Mouse (Mus musculus) spleen, postnatal 4 days (tissue): ENCODE measurements around the gene Pik3cg.
"Not testable (repeated sequence)": the region's sequence is repeated elsewhere in the genome, so short reads cannot be mapped to it uniquely, and the experiment has no call there.

Experiments
- DNase-seq, 2 experiments: peaks; one replicate each; pipeline ENCODE4 v3.0.0; 2022; ENCODE audit warnings: low spot score in 2 of 2

The Pik3cg gene

DNA sequence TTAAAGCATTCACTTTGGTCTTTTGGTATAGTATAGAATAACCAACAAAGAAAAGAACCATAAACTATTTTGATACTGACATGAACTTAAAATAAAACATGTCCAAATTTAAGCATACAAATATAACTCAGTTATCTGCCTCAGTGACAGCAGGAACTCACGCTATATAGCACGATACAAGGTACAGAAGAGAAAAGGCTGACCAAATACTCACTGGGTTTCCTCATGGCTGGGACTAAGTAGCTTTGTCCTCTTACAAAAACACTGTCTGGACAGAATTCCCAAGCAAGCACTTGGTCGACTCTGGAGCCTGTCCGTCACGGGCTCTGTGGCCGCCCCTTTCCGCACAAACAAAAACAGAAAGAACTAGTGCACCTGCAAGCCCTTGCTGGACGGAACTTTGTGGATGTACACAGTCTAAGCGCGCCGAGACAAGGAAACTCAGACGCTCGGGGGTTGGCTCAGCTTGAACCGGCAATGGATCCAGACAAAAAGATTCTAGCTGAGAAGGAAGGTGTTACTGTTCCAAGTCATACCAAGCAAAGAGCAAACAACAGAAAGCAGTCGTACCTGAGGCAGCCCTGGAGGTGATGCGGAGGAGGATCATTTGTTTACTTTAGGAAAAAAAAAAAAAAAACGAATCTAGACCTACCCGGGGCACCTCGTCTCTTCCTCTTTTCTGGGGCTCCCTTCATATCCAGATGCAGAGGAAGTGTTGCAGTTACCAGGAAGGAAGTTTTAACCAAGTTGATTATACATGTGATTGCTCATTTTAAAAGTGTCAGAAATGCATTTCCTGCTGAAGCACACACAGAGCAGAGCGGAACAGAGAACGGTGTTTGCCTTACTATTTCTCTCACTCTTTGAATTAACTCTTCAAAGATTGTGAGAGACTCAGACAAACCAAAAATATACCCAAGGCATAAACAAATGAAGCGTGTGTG lies at the start of gene Pik3cg:
Gene Pik3cg (minus strand): TSS at position 712 of the 944 bp plus-strand sequence.
- DNase-seq: peak; percentile 44 to 80

DNA sequence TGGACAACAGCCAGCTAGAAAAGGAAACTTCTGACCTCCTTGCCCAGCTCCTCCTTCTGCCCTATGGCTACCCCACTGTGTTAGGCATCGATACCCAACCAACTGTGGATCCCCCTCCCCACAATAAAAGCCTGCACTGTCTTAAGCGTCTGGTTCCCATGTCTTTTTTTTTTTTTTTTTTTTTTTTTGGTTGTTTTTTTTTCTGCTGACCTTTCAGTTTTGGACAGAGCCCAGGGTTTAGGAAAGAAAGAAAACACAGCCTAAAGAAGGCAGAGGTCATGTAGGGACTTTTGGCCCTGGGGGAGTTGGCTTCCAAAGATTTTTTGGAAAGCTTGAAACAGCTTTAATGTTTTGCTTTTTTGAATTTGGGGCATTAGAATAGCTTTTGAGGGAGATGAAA lies 40.0 kb upstream of the Pik3cg start:
- no peak for DNase-seq

DNA sequence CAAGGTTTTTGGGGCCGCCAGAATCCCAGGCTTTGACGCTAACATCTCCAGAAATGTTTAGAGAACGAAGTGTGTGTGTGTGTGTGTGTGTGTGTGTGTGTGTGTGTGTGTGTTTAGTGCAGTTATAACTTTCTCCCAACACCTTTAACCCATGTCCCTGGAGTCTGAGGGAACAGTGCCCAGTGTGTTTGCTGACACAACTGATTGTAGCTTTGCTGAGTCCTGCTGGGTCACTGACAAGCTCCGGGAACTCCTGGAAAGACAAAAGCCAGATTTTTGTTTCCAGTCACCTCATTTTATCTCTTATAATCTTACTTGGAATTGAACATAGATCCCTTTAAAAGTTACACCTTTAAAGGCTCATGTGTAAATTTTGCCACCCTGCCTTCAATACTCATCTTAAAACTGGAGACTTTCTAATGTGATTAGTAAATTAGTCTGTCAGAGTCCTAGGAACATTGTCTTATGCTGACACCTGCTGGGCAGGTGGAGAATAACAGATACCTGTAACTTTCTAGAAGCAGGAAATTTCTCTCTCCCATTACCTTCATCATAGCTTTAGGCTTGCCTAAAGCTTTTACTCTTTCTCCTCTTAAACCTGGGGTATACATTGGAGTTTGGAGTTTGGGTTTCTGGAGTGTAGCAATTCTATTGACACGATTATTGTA lies 37.2 kb upstream of the Pik3cg start:
- peak; percentile 39 to 72 for DNase-seq

DNA sequence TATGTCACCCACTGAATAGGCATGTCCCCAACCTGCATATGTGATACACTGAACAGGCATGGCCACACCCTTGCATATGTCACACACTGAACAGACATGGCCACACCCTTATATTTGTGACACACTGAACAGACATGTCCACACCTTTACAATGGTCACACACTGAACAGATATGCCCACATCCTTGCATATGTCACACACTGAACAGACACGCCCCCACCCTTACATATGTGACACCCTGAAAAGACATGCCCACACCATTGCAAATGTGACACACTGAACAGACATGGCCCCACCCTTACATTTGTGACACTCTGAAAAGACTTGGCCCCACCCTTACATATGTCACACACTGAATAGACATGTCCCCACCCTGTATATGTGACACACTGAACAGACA lies 35.1 kb upstream of the Pik3cg start:
- no peak for DNase-seq

DNA sequence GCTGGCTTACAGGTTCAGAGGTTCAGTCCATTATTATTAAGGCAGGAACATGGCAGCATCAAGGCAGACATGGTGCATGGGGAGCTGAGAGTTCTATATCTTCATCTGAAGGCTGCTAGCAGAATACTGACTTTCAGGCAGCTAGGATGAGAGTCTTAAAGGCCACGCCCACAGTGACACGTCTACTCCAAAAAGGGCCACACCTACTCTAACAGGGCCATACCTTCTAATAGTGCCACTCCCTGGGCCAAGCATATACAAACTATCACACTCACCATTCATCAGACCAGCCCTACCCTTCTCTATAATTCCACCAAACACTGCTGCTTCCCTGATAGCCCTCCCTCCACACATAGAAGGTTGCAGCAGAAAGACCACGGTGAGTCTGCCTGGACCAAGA lies 30.7 kb upstream of the Pik3cg start:
- not testable (repeated sequence) for DNase-seq

DNA sequence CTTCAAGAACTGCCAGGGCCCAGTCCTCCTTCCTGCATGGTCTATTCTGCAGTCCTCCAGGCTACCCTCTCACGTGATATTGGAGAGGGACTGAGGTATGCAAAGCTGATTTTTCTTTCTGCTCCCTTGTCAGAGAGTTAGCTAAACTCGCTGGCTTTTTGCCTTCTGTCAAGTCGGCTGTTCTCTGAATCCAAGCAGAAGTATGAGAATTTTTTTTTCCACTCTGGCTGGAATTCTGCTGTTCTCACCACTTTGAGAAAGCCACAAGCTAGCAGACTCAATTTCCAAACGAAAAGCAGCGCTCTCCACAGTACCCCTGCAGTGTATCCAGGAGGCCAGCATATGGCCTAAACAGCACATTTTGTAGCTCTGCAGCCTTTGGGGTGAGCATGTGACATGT lies 30.0 kb upstream of the Pik3cg start:
- DNase-seq: peak in 1 of 2 experiments; percentile 47

DNA sequence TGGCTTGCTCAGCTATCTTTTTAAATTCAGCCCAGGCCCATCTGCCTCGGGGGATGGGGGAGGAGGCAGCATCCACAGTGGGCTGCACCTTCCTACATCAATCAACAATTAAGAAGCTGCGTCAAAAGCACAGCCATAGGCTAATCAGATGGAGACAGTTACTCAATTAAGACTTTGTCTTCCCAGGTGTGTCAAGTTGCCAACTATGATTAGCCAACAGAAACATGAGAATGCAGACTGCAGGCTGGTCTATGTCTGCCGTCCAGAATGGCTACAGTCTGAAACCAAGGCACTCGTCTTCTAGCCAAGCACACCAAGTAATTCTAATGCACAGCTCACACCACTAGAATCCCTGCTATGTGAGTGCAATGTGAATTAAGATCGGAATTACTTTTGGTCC lies 29.4 kb upstream of the Pik3cg start:
- peak in 1 of 2 experiments; percentile 21 for DNase-seq

DNA sequence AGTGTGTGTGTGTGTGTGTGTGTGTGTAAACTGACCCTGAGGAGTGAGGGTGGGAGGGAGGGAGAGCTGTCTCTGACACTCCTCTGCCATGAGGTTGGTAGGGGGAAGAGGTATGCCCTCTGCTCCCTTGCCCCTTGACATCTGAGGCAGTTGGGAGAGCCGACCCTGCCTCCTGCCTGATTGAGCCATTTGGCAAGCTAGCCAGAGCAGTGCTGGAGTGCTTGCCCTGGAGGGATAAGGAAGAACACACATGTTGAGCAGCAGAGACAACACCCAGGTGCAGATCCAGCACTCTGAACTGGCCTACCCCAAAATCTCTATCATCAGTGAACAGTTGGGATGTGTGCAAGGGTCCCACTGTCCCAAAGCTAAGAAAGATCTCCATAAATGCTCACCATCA lies 28.7 kb upstream of the Pik3cg start:
- peak in 1 of 2 experiments; percentile 54 for DNase-seq

DNA sequence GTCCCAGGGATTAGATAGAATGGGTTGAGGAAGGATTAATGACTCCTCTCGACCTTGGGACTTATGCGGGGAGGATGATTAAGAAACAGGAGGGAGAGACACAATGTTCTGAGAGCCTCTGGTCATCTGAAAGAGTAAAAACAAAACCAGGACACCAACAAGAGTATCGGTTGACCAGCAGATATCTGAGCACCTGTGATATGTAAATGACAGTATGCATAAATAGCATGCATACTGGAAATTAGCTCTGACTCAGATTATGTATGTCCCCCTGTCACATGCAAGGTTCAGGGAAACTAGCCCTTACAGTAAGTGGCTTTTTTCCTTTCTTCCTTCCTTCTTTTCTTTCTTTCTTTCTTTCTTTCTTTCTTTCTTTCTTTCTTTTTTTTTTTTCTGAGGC lies 28.0 kb upstream of the Pik3cg start:
- DNase-seq: no peak

DNA sequence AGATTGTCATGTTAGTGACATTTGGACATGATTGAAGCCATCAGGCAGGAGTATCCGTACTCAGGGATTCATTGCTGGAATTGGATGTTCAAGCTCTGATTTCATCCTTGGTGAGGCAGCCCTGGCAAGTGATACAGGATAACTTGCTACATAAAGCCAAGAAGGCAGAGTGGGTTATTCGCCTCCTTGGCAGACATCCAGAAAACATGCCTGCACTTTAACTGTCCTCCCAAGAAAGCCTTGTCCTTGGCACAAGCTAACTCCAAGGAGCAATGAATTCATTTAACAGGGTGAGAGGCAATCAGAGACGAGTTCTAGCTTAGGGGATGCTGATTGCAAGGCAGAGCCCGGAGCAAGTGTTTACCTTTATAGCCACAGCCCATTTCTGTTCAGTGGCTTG lies 25.4 kb upstream of the Pik3cg start:
- peak in 1 of 2 experiments; percentile 44 for DNase-seq

DNA sequence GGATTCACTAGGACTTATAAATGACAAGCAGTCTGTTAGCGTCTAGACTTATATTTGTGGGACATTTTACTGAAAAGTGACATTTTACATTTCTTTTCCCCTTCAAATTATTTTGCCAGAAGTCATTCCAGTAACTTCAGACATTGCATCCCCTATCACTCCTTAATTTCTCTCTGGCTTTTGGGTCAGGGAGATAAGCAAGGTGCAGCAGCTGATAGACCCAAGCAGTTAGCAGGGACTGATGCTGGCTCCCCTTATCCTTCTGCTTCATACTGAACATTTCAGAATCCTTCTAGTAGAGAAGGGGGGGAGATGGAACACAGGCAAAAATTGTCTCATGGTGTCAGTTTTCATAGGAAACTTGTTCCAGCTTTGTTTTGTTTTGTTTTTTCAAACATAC lies 22.9 kb upstream of the Pik3cg start:
- no peak for DNase-seq

DNA sequence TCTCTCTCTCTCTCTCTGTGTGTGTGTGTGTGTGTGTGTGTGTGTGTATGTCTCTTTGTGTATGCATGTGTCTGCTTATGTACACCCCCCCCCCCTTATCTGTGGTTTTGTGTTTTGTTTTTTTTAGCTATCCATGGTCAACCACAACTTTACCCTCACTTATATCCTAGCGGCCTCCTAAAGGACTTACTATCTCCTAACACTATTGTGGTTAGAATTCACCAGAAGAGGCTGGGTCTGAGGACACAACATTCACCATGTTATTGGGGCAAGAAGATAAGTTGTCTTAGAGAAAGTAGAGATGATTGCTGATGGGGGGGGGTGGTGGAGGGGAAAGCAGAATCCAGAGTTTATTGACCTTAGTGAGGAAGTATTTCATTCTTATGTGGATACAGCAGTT lies 15.2 kb upstream of the Pik3cg start:
- DNase-seq: no peak

DNA sequence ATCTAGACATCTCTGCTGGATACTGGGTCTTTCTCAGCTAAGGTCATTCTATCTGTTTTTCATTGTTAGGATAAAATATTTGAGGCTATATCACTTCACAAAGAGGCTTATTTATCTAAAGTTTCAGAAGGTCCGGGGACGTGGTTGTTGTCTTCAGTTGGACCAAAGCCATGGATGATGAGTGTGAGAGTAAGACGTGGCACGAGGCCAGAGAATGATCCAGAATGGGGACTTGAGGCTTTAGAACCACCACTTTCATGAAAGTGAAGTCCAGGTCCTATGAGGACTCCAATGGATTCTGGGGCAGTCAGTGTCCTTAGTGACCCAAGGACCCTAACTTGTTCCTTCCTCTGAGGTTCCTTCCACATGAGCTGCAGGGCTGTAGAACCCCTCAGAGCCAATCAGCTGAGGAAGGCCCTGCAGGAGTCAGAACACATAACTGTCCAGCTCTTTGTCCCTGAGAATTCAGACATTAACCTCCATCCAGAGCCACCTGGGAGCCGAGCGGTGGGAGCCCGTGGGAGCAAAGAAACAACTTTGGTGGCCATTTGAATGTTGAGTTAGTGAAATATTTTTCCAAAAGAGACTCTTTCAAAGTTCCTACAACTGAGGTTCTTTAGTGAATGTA lies 14.4 kb upstream of the Pik3cg start:
- DNase-seq: peak in 1 of 2 experiments; percentile 56

DNA sequence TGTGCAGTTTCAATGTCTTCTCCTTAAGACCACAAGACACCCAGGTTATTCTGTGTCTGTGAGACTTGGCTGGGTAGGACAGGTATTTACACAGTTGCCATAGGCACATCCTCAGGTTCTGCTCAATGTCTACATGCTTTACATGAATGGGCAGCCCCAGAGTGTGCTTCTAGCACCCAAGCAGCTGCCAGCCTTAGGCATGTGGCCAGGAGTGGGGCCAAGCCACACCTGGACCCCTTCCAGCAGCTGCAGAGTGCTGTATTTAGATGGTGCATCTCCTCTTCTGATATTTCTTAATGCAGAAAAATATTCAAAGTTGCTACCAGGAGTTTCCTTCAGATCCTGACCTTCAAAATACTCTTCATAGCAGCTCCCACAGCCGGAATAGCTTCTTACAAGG lies 11.9 kb upstream of the Pik3cg start:
- peak in 1 of 2 experiments; percentile 55 for DNase-seq

DNA sequence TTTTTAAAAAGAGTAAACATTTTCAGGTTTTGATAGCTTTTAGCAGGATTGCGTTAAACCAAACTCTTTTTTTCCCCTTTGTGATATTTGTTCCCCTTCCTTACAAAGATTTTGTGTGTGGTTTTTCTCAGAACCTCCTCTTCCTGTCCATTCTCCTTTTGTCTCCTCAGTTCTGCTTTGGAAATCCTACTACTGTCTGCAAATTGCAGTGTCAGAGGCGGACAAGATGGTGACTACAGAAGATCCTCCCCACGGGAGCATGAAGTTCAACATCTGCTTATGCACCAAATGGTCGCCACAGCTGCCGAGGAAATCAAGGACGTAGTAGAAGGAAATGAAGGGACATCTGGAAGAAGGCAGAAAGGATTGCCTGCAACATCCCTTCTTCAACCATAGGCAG lies 6.7 kb upstream of the Pik3cg start:
- DNase-seq: peak in 1 of 2 experiments; percentile 23

DNA sequence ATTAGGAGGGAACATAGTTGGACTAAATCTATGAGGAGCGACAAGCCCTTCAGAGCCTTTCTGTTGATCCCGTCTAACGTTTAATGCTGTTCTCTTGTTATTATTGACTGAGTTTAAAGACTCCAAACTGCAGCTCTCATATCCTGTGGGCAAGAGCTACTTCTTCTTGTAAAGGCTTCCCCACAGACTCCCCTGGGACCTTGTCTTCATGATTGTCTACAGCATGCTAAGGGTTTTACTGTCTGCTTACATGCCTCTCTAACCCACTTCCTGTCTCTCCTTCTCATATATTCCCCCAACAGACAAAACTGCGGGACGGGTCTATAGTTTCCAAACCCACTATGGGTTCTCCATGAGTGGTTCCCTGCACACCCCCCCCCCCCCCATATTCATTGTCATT lies 4.2 kb upstream of the Pik3cg start:
- DNase-seq: peak; percentile 44 to 63

DNA sequence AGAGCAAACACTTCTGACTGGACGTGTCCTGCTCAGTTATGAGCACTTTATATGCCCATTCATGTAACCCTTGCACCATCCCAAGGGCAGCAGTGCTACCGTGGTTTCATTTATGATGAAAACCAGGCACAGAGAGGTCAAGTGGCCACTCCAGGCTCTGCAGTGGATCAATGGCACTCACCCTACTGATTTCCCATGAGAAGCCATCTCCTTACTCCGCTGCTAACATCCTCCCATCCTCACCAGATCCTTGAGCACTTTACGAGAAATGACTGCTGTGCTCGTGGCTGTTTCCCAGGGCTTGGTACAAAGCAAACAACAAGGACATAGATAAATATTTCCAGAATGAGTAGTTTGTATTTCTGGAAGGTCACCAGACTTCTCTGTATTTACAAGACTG lies 3.7 kb upstream of the Pik3cg start:
- DNase-seq: no peak

DNA sequence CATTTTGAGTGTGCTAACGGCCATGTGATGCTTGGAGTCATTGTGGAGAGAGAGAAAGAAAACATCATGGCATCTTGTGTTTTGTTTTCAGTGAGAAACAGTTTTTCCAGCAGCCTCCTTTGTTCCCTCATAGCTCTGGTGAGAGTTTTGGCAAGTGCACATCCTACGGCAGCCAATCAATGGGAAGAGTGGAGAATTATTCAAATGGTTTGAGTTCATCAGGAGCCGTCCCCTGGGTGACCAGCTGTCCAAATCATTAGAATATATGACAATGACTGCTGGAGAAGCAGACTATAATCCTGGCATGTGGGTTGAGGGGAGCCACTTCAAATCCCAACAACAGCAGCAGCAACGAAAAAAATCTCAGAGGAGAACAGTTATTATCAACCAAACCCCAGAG lies 2.8 kb upstream of the Pik3cg start:
- no peak for DNase-seq

DNA sequence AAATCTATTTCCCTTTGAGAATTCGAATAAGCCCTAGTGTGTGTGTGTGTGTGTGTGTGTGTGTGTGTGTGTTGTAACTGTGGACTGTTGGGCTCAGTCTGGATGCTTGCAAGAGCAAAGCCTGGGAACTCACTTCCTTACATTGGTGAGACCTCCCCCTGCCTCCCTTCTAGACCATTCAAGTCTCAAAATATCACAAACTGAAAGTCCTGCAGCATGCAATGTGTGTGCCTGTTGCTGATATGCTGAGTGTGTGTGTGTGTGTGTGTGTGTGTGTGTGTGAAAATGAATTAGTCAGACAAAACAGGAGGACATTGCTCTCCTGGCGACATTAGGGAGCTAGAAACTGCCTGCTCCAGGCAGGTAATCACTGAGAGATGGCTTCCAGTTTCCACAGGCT lies 492 bp upstream of the Pik3cg start:
- DNase-seq: peak in 1 of 2 experiments; percentile 62

DNA sequence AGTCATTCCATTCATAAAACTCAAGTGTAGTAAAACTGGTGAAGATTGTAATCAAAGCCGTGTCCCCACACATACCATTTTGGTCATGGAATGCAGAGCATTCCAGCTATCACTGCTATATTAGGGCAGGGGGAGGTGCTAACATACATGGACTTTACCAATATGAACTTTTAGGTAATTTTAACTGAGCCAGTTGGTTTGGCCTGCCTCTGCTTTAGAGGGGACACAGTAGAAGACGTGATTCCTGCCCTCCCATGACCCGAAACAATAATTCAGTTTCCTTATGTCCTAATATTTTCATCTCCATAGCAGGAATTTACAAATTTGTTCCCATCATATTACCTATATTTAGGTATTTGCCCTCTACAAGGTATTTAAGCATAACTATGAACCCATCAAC lies 1.3 kb downstream of the Pik3cg start:
- no peak for DNase-seq

DNA sequence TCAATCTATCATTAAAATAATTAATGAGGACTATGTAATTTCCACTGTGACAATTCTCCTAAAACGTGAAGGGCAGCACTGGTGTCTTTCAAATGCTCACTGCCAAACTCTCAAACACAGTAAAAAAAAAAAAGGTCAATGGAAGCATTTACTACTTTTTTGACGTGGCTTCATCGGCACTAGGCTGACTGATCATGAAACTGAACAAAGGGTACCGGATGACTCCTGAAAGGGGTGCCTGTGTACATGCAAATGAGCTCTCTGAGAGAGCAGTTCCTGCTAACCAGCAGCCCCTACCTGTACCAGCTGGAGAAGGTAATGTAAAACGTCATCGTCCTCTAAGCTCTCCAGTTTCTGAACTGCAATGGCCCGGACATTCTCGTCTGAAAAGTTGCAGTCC lies 4.8 kb downstream of the Pik3cg start:
- DNase-seq: no peak

DNA sequence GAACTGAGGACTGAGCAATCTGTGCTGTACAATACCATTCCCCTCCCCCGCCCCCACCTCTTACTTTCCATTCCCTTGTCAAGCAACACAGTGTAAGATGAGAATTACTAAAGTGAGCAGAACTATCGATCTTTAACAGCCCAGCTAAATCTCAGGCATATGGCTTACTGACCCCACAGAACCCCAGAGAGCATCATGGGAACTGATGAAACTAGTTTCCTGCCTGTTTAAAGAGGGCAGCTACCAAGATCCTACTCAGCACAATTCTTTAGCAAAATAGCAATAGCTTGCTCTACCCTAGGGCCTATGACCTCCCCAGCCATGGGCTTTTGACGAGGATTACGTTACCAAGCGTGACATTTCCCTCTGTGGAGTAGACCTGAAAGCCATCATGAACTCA lies 5.9 kb downstream of the Pik3cg start:
- DNase-seq: no peak

DNA sequence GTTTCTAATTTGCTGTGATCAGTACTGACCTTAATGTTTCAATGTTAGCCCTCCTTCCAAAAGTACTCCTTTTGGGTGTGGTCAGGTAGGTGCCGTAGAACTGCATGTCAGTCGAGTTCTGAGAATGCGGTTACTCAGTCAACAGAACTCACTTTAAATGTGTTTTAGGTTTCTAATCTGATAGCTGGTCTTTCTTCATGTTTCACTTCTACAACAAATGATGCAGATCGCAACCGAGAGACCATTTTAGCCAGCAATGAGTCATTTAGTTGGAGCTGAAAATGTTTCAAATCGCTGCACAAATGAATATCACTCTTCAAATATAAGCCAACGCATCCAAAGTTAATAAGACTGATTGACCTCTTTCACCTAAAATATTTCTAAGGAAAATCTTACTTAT lies 6.5 kb downstream of the Pik3cg start:
- no peak for DNase-seq
